Mouse (Mus musculus): ENCODE data around the gene Ptgs2.

DNA sequence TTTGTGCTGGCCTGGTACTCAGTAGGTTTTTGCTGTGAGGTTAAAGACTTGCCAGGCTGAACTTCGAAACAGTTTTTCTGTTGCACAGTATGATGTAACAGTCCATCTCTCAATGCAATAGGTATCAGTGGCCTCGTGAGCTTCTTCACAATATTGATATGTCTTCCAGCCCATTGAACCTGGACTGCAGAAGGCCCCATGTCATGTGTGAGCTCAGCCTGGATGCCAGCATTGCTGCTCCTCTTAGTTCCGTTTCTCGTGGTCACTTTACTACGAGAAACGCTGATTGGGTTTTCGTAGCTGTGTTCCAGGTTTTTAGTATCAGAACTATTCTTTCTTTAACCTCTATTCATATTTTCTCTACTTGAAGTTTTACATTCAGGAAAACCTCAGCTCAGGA, 6.9 kb downstream of the Ptgs2 start:
- TF ChIP-seq CTCF (IDR thresholded peaks at IDR 0.05; ENCODE audit: low read depth, low read length), result no peak
- TF ChIP-seq POLR2A (IDR thresholded peaks at IDR 0.05; ENCODE audit: borderline replicate concordance, low read depth, low read length), result no peak

Measured in bone marrow macrophage, adult 2 months (primary cell).